Mouse (Mus musculus) stomach, postnatal 0 days (tissue): Measurements from ENCODE around the gene Rxra.

ENCODE experiments used
- CTCF ChIP-seq: IDR thresholded peaks from 2 replicates; pipeline ENCODE4 v1.5.1; 2016; ENCODE audit warnings: antibody characterized with exemption, low read depth, mild to moderate bottlenecking, moderate library complexity
- EP300 ChIP-seq: optimal IDR thresholded peaks from 2 replicates; pipeline ENCODE3; 2016; ENCODE audit warnings: antibody characterized with exemption

DNA sequence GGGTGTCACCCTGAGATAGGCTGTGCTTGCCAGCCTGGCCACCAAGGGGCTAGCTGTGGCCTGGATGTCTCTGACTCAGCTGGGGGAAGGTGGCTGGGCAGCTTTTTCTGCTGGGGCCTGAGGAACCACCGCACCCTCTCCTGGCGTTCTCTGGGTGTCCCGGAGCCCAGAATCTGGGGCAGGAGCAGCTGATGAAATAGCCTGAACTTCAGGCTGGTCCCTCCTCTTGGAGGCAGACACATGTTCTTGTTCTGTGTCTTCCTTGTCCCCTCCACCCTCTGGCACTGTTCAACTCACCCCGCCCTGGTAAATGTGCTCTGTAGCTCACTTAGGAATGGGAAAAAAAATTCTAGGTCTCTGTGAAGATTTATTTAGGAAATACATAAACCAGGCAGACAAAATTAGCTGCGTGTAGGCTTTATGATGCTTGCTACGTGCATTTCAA is 109.8 kb downstream of the Rxra start:
- TF ChIP-seq CTCF: peak; percentile 17; the same call in 1 of the 2 replicates
- TF ChIP-seq EP300: no peak
